In genomic region chr1:189767910-189768309, GRCm38 (mm10) we compare ENCODE assay signal across 13 mouse cellular contexts.
"Had no signal": no experiment of that assay in that cellular context is flagged by ENCODE, and none has a peak within 500 bp of the region (broad histone marks: within the 10 kb centered on the region; RNA-seq: fewer than 3 reads in every experiment).

No protein-coding gene starts in this region.

- H3K27ac ChIP-seq: layer of hippocampus, adult 2 months; limb, embryonic 12.5 days; liver, embryonic 13.5 days; lung, embryonic 15.5 days; midbrain, embryonic 13.5 days; neural tube, embryonic 15.5 days had no signal

- H3K27me3 ChIP-seq: limb, embryonic 12.5 days; liver, embryonic 13.5 days; lung, embryonic 15.5 days; midbrain, embryonic 13.5 days; neural tube, embryonic 15.5 days had no signal

- ATAC-seq: midbrain, embryonic 13.5 days had no signal

- H3K36me3 ChIP-seq: limb, embryonic 12.5 days; liver, embryonic 13.5 days; lung, embryonic 15.5 days; midbrain, embryonic 13.5 days; neural tube, embryonic 15.5 days had no signal

- H3K9ac ChIP-seq: limb, embryonic 12.5 days; liver, embryonic 13.5 days; liver, postnatal 0 days; lung, embryonic 15.5 days; midbrain, embryonic 13.5 days; neural tube, embryonic 15.5 days had no signal

- H3K4me2 ChIP-seq: limb, embryonic 12.5 days; liver, embryonic 13.5 days; lung, embryonic 15.5 days; midbrain, embryonic 13.5 days; neural tube, embryonic 15.5 days had no signal

- DNase-seq: kidney, postnatal 10 days; liver; liver, embryonic 13.5 days; liver, postnatal 0 days; lung, postnatal 36 days; right cerebral cortex, adult 18-20 months; right cerebral cortex, postnatal 25 days; thymus, postnatal 36 days had no signal

- H3K4me3 ChIP-seq: layer of hippocampus, adult 2 months; limb, embryonic 12.5 days; liver, embryonic 13.5 days; lung, embryonic 15.5 days; midbrain, embryonic 13.5 days; neural tube, embryonic 15.5 days had no signal

- H3K9me3 ChIP-seq: limb, embryonic 12.5 days; liver, embryonic 13.5 days; lung, embryonic 15.5 days; midbrain, embryonic 13.5 days; neural tube, embryonic 15.5 days had no signal

- H3K4me1 ChIP-seq: neural tube, embryonic 15.5 days had no signal
